Mouse (Mus musculus) heart, adult 18-20 months (tissue): ENCODE data around the gene Cenps. TPM values are rescaled to one million over a fixed set of nuclear protein-coding genes. Genes with fewer than 3 reads are reported as not detected.
A peak's percentile ranks its signal among the peaks of the same experiment; 100 is the strongest.

Experiments used
- DNase-seq, 2 experiments: peaks; one replicate each; pipeline ENCODE4 v3.0.0; 2021 to 2022; ENCODE audit warnings: mixed read lengths in 1 of 2
- total RNA-seq, 2 experiments: library from RNA; stranded (reverse); gene quantifications; 2 replicates each; pipeline ENCODE4 v1.2.3; 2021

Cenps gene
- total RNA-seq, 2 experiments from 2014 or later = 7.2 to 8.6 TPM

- no peak for DNase-seq
Measured at GRCm38 (mm10) chr4:149157415-149157973, 20.1 kb upstream of the Cenps start.

DNA sequence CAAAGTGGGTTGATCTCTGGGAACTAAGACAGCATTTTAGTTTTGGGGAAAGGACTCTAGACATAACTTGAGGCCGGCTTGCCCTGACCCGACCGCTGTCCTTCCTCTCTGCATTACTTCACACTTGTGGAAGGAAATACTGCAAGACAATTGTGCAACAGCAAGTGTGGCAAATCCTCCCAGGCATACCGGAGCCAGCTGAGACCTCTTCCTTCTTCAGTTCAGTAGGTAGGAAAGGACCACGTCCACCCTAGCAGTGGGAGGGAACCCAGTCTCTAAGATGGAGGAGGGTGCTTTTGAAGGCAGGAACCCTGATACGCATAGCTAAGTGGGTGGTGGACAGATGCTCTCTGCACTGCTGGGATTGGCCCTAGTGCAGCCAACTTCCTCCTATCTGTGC lies 18.3 kb upstream of the Cenps start:
- peak; percentile 23 to 56 for DNase-seq

GRCm38 (mm10) chr4:149154859-149155258 lies 17.4 kb upstream of the Cenps start:
- DNase-seq = no peak

GRCm38 (mm10) chr4:149150721-149151120 lies 13.3 kb upstream of the Cenps start:
- no peak for DNase-seq

DNA sequence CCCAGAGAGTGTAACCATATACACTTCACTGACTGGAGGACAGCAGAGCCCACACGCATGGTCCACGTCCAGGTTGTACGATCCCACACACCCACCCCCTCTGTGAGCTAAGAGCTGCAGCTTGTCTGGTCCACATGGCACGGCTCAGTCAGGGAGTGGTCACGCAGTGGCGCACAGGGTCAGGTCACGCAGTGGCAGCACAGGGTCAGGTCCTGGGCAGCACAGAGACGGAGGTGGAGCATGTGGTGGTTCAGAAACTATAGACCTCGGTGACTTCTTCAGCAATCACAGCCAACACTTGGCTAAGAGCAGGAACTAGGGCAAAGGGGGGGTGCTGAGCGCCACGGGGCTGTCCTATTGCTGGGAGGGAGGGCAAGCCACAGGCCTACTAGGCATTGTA lies 12.8 kb upstream of the Cenps start:
- no peak for DNase-seq

GRCm38 (mm10) chr4:149149611-149150010 lies 12.2 kb upstream of the Cenps start:
- DNase-seq = peak; percentile 42 to 51

- DNase-seq = no peak
Measured at GRCm38 (mm10) chr4:149149196-149149595, 11.8 kb upstream of the Cenps start.

GRCm38 (mm10) chr4:149148084-149148483 lies 10.7 kb upstream of the Cenps start:
- no peak for DNase-seq

GRCm38 (mm10) chr4:149147528-149147927 lies 10.1 kb upstream of the Cenps start:
- no peak for DNase-seq

GRCm38 (mm10) chr4:149145151-149145550 lies 7.7 kb upstream of the Cenps start:
- no peak for DNase-seq

GRCm38 (mm10) chr4:149144459-149144858 lies 7.0 kb upstream of the Cenps start:
- DNase-seq = peak; percentile 83 to 89

DNA sequence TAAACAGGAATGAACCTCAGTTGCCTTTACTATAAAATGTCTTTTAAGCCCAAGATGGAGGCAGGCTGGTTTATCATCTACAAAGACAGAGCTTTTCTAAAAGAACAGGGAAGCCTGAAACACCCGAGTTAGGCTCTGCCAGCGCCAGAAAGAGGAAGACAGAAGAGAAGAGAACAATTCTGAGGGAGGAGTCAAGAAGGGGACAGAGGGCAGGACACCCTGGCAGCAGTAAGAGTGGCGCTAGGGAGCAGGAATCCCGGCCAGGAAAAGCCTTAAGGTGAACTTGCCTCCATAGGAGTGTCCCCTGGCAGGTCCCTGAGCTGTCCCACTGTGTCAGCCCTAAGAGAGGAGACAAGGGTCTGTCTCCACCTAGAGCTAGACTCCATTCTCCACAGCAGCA lies 6.2 kb upstream of the Cenps start:
- DNase-seq = no peak

- no peak for DNase-seq
Measured at GRCm38 (mm10) chr4:149138515-149138914, 1.1 kb upstream of the Cenps start.

DNA sequence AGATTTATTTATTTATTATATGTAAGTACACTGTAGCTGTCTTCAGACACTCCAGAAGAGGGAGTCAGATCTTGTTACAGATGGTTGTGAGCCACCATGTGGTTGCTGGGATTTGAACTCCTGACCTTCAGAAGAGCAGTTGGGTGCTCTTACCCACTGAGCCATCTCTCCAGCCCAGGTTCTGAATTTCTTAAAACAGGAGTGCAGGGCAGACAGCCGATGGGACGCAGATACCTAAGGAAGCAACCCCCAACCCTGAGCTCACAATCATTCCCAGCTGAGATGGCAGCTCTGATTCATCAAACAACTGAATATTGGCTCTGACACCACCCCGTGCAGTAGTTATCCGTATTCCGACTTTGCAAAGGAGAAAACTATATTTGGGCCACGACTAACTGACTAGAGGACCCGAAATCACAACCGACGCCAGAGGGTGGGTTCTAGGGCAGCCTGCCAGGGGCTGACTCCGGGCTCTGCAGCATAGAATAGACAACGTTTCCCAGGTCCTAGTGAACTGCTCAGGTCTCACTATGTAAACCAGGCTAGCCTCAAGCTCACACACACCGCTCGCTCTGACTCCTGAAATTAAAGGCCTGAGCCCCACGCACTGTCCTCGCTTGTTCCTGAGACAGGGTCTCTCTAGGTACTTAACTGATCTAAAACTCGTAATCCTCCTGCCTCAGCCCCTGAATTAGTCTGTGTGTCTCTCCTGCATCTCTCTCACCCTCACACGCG lies 1.1 kb downstream of the Cenps start:
- DNase-seq = no peak

DNA sequence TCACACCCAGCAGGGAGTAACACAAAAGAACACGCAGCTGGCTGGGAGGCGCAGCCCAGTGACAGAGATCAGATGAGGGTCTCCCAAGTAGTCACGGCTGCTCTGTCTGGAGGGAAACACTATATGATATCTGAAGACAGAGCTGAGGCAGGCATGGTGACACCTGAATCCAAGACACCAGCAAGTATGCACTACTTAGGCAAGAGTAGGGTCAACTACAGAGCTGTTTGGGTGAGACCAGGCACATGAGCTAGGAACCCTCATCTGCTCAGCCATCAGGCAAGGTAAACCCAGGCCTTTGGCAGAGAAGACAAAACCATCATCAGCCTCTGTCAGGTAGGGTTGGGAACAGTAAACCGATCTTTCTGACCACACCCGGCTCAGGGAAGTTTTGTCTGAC lies 4.0 kb downstream of the Cenps start:
- no peak for DNase-seq

GRCm38 (mm10) chr4:149131789-149132565 lies 5.5 kb downstream of the Cenps start:
- DNase-seq = no peak

DNA sequence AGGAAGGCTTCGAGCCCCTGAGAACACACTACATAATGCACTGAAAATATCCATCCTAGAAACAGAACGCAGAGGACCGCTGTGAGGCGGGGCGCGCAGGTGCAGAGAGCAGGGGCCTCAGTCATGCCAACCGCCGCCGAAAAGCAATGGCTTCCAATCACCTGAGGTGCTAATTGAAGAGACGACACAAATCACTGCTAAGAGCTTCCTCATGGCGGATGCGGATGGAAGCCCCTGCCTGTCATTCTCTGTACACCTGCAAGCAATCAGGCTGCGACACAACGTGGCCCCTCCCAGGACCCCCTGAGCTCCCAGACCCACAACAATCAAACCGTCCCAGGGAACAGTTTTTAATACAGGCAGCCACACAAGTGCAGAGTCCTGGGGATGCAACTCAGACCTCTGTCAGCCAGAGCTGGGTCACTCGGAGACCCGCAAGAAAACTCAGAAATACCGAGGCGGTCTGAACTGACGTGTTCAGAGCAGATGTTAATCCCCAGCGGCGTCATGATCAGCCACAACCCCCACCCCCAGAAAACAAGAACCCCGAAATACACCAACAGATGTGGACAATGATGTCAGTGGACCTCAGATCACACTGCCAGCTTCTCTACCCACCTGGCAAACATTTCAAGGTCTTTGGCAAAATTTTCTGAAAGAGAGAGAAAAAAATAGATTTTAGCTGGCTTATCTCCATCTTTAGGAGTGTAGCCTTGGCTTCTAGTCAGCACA lies 6.2 kb downstream of the Cenps start:
- no peak for DNase-seq

DNA sequence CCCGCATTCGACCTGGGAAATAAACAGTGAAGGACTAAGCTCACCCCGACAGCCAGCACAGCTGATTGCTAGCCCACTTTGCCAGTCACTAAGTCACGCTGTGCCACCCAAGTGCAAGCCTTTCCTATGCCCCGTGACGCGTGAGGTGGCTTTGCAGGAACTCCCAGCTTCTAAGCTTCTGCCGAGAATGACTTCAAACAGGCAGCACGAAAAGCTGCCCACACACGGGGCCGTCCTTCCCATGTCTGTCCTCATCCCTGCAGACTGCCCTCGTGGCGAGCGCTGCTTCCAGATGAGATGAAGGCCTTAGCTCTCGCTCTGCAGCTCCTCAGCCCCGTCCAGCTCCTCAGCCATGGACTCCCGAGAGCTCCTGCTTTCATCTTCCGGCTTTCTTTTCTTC lies 9.0 kb downstream of the Cenps start:
- DNase-seq = no peak

DNA sequence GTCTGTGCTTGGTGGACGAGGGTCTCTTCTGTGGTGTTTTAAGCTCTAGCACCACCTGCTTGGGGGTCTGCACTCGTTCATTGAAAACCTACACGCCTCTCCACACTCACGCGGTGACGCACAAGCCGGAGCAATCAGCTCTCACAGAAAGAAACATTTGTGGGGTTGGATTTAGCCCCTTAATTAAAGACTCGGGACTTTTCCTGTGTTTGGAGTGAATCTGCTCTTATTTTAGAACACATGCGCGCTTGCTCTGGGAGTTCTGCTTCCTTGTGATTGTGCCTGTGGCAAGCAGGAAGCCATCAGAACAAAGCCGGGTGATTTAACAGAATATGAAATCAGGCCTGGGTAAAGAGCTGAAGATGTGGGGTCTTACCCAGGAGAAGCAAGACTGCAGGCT lies 10.8 kb downstream of the Cenps start, which contains the start of gene Cort:
Gene Cort (minus strand): TSS at position 101 of the 400 bp plus-strand sequence.
- no peak for DNase-seq

GRCm38 (mm10) chr4:149126115-149126509 lies 11.3 kb downstream of the Cenps start:
- DNase-seq = no peak

- no peak for DNase-seq
Measured at GRCm38 (mm10) chr4:149125341-149126114, 11.9 kb downstream of the Cenps start.

GRCm38 (mm10) chr4:149123432-149123831 lies 14.0 kb downstream of the Cenps start:
- no peak for DNase-seq
